Mouse (Mus musculus) hindbrain, embryonic 10.5 days (tissue): ENCODE results near the gene Tnnc1. TPM values are rescaled to one million over a fixed set of nuclear protein-coding genes. Genes with fewer than 3 reads are reported as not detected.

Experiments used
- DNase-seq: peaks from one replicate; pipeline ENCODE4 v3.0.0-alpha.2; 2017; ENCODE audit warnings: low spot score
- H3K27ac ChIP-seq: fragments of 300-500 bp; sonication (generic); 2 replicates; pipeline ENCODE4 v1.5.1; 2016; ENCODE audit warnings: mild to moderate bottlenecking, moderate library complexity
- H3K27me3 ChIP-seq: fragments of 300-500 bp; sonication (generic); 2 replicates; pipeline ENCODE4 v1.6.1; 2016; ENCODE audit warnings: mild to moderate bottlenecking; ENCODE audit not compliant: poor library complexity, insufficient read depth, severe bottlenecking
- H3K36me3 ChIP-seq: fragments of 300-500 bp; sonication (generic); 2 replicates; pipeline ENCODE4 v1.6.1; 2016; ENCODE audit warnings: mild to moderate bottlenecking, moderate library complexity
- H3K4me1 ChIP-seq: fragments of 300-500 bp; sonication (generic); replicated peaks from 2 replicates; pipeline ENCODE4 v1.6.1; 2016; ENCODE audit warnings: mild to moderate bottlenecking
- H3K4me3 ChIP-seq: fragments of 300-500 bp; sonication (generic); 2 replicates; pipeline ENCODE4 v1.5.1; 2016; ENCODE audit warnings: mild to moderate bottlenecking, moderate library complexity
- H3K9me3 ChIP-seq: fragments of 300-500 bp; sonication (generic); 2 replicates; pipeline ENCODE4 v1.6.1; 2016; ENCODE audit warnings: mild to moderate bottlenecking, moderate library complexity
- WGBS: fragments of 180-500 bp; shearing (Covaris S2); methylation state at CpG from one replicate; pipeline ENCODE4 v1.1.7; 2016; 5-methylcytosine and 5-hydroxymethylcytosine counted together
- polyA plus RNA-seq: library from polyadenylated mRNA; unstranded; fragments of >200 nt; fragmentation: Nextera tagmentation; extraction: Ambion mirVana; gene quantifications from 2 replicates; pipeline ENCODE4 v1.2.1, GENCODE M21; 2016

Gene Tnnc1
- polyA plus RNA-seq, 1 experiment from 2014 or later = 1.5 TPM

- Histone ChIP-seq H3K4me3 (peak overlapping the region; percentile 78), H3K9me3 (no peaks in the 10 kb centered on the region), H3K27ac (peak overlapping the region; percentile 97), H3K27me3 (no peaks in the 10 kb centered on the region), H3K36me3 (peaks cover 41% of the 10 kb centered on the region), H3K4me1 (peaks cover 19% of the 10 kb centered on the region)
- under 1% methylated on average over 18 of the region's 18 CpGs for WGBS
- DNase-seq = no peak
Observed at GRCm38 (mm10) chr14:31251626-31252025, 43.5 kb downstream of the Tnnc1 start.

GRCm38 (mm10) chr14:31252091-31252490 lies 44.0 kb downstream of the Tnnc1 start:
- Histone ChIP-seq H3K27me3 (no peaks in the 10 kb centered on the region), H3K27ac (peak overlapping the region; percentile 97), H3K4me3 (peak overlapping the region; percentile 78), H3K4me1 (peaks cover 19% of the 10 kb centered on the region), H3K36me3 (peaks cover 46% of the 10 kb centered on the region), H3K9me3 (no peaks in the 10 kb centered on the region)
- DNase-seq = no peak
- 86% methylated on average over 5 of the region's 5 CpGs for WGBS

- Histone ChIP-seq H3K4me3 (no peak overlapping the region), H3K9me3 (no peaks in the 10 kb centered on the region), H3K4me1 (no peaks in the 10 kb centered on the region), H3K27ac (no peak overlapping the region), H3K27me3 (no peaks in the 10 kb centered on the region), H3K36me3 (peaks cover 100% of the 10 kb centered on the region)
- no peak for DNase-seq
- 94% methylated on average over 14 of the region's 14 CpGs for WGBS
Observed at GRCm38 (mm10) chr14:31258476-31259050, 50.5 kb downstream of the Tnnc1 start.

GRCm38 (mm10) chr14:31260374-31260773 lies 52.3 kb downstream of the Tnnc1 start:
- Histone ChIP-seq H3K36me3 (peaks cover 86% of the 10 kb centered on the region), H3K4me3 (no peak overlapping the region), H3K4me1 (no peaks in the 10 kb centered on the region), H3K27ac (no peak overlapping the region), H3K9me3 (no peaks in the 10 kb centered on the region), H3K27me3 (no peaks in the 10 kb centered on the region)
- WGBS = 95% methylated on average over 4 of the region's 4 CpGs
- DNase-seq = no peak

GRCm38 (mm10) chr14:31260932-31261331 lies 52.8 kb downstream of the Tnnc1 start:
- DNase-seq = no peak
- no peaks in the 10 kb centered on the region for H3K27me3 ChIP-seq
- no peak overlapping the region for H3K27ac ChIP-seq
- H3K4me1 ChIP-seq = no peaks in the 10 kb centered on the region
- H3K9me3 ChIP-seq = no peaks in the 10 kb centered on the region
- 94% methylated on average over 9 of the region's 9 CpGs for WGBS
- peaks cover 81% of the 10 kb centered on the region for H3K36me3 ChIP-seq
- no peak overlapping the region for H3K4me3 ChIP-seq

Other genes starting within 250 kb of the Tnnc1 start
- 45.7 and 53.7 TPM in 2 replicates for gene Glt8d1, start 206.9 kb upstream of the Tnnc1 start, polyA plus RNA-seq
- 278 and 290 TPM in 2 replicates for gene Spcs1, start 206.6 kb upstream of the Tnnc1 start, polyA plus RNA-seq
- 130 and 148 TPM in 2 replicates for gene Pbrm1, start 189.2 kb upstream of the Tnnc1 start, polyA plus RNA-seq
- gene Gnl3, start 189.2 kb upstream of the Tnnc1 start, polyA plus RNA-seq = 76.6 and 119 TPM in 2 replicates
- gene Smim4, start 79.4 kb upstream of the Tnnc1 start, polyA plus RNA-seq = 67.8 and 74.2 TPM in 2 replicates
- gene Nt5dc2, start 77.3 kb upstream of the Tnnc1 start, polyA plus RNA-seq = 610 and 619 TPM in 2 replicates
- gene Stab1, start 39.7 kb upstream of the Tnnc1 start, polyA plus RNA-seq = 23.0 and 25.7 TPM in 2 replicates
- gene Nisch, start 8.6 kb downstream of the Tnnc1 start, polyA plus RNA-seq = 432 and 459 TPM in 2 replicates
- 0.78 and 0.91 TPM in 2 replicates for gene Sema3g, start 9.5 kb downstream of the Tnnc1 start, polyA plus RNA-seq
- gene Phf7, start 43.0 kb downstream of the Tnnc1 start, polyA plus RNA-seq = 12.7 and 13.1 TPM in 2 replicates
- 121 and 137 TPM in 2 replicates for gene Bap1, start 43.1 kb downstream of the Tnnc1 start, polyA plus RNA-seq
- gene Dnah1, start 115.6 kb downstream of the Tnnc1 start, polyA plus RNA-seq = 6.2 and 7.1 TPM in 2 replicates
- 28.5 and 29.4 TPM in 2 replicates for gene Capn7, start 128.3 kb downstream of the Tnnc1 start, polyA plus RNA-seq
- 19.3 and 23.7 TPM in 2 replicates for gene Sh3bp5, start 227.8 kb downstream of the Tnnc1 start, polyA plus RNA-seq